Mouse (Mus musculus): ENCODE measurements around the gene Fam57a.

DNA sequence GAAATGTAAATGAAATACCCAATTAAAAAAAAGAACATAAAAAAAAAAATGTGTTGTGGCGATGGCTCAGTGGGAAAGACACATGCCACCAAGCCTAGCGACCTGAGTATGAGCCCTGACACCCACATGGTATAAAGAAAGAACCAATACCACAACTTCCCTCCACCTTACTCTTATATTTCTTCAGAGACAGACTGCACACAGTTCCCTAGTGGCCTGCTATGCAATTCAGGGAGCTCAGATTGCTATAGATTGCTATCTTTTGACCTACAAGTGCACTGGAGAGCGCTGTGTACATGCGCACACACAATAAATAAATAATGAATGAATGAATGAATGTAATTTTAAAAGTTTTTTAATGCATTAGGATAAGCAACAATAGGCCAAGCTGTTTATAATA is 4.3 kb downstream of the Fam57a start:
- TF ChIP-seq CTCF (IDR thresholded peaks at IDR 0.05; ENCODE audit: extremely low read depth, insufficient read depth, insufficient read length, insufficient replicate concordance) (no peak), POLR2A (IDR thresholded peaks at IDR 0.05; ENCODE audit: low read depth, low read length) (no peak)
